Mouse (Mus musculus) olfactory bulb, adult 2 months (tissue): Measurements from ENCODE around the gene Mturn.

Source experiments
- CTCF ChIP-seq: fragments of 200-500 bp; IDR thresholded peaks from 2 replicates; pipeline ENCODE4 v1.5.1; 2012; ENCODE audit warnings: low read depth, mild to moderate bottlenecking, low read length, moderate library complexity; ENCODE audit not compliant: insufficient read depth
- POLR2A ChIP-seq: fragments of 200-500 bp; IDR thresholded peaks from 2 replicates; pipeline ENCODE4 v1.6.1; 2012; ENCODE audit warnings: mild to moderate bottlenecking, low read depth, low read length, moderate library complexity; ENCODE audit not compliant: insufficient read depth

DNA sequence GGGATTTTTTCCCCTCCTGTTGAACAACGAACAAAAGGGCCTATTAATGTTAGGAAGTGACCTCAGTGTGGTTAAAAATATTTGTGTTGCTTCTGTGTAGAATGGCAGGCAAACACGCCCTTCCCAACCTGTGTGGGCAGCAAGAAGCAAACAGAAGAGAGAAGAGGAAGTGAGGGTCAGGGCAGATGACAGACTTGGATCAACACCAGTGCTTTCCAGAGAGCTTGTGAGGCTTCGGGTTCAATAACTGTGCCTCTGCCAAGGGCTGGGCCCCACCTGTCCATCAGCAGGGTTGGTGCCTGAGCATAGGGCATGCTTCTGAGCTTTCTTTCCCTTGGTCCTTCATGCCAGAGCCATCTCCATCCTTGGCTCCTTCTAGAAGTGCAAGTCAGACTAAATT is 70.7 kb downstream of the Mturn start:
- TF ChIP-seq CTCF (no peak), POLR2A (no peak)
